Mouse (Mus musculus): ENCODE results near the gene Il17re.

The Il17re gene

GRCm38 (mm10) chr6:113457952-113458534 lies at the start of gene Il17re:
Gene Il17re (plus strand): TSS chr6:113458484.
- peak; percentile 51 to 52 for DNase-seq (ENCODE audit: low spot score in 2 of 2)

GRCm38 (mm10) chr6:113410001-113410400 lies 48.3 kb upstream of the Il17re start:
- DNase-seq (ENCODE audit: low spot score in 2 of 2), result no peak

GRCm38 (mm10) chr6:113416416-113416815 lies 41.9 kb upstream of the Il17re start:
- no peak for DNase-seq (ENCODE audit: low spot score in 2 of 2)

GRCm38 (mm10) chr6:113418441-113419198 lies 39.7 kb upstream of the Il17re start:
- peak; percentile 11 to 16 for DNase-seq (ENCODE audit: low spot score in 2 of 2)

- DNase-seq (ENCODE audit: low spot score in 2 of 2), result peak; percentile 99 to 100
Measured at GRCm38 (mm10) chr6:113419199-113419587, 39.1 kb upstream of the Il17re start, which contains the start of gene Rpusd3. Gene Rpusd3 (minus strand): TSS chr6:113419340.

- no peak for DNase-seq (ENCODE audit: low spot score in 2 of 2)
Measured at GRCm38 (mm10) chr6:113423000-113423399, 35.3 kb upstream of the Il17re start.

- DNase-seq (ENCODE audit: low spot score in 2 of 2), result no peak
Measured at GRCm38 (mm10) chr6:113424187-113424586, 34.1 kb upstream of the Il17re start.

GRCm38 (mm10) chr6:113426696-113427095 lies 31.6 kb upstream of the Il17re start:
- DNase-seq (ENCODE audit: low spot score in 2 of 2), result no peak

- DNase-seq (ENCODE audit: low spot score in 2 of 2), result peak; percentile 28 to 57
Measured at GRCm38 (mm10) chr6:113427397-113427796, 30.9 kb upstream of the Il17re start.

GRCm38 (mm10) chr6:113428006-113428405 lies 30.3 kb upstream of the Il17re start:
- DNase-seq (ENCODE audit: low spot score in 2 of 2), result no peak

GRCm38 (mm10) chr6:113429965-113430364 lies 28.3 kb upstream of the Il17re start:
- no peak for DNase-seq (ENCODE audit: low spot score in 2 of 2)

GRCm38 (mm10) chr6:113430846-113431245 lies 27.4 kb upstream of the Il17re start:
- no peak for DNase-seq (ENCODE audit: low spot score in 2 of 2)

GRCm38 (mm10) chr6:113431801-113432200 lies 26.5 kb upstream of the Il17re start:
- DNase-seq (ENCODE audit: low spot score in 2 of 2), result no peak

GRCm38 (mm10) chr6:113433661-113434060 lies 24.6 kb upstream of the Il17re start:
- no peak for DNase-seq (ENCODE audit: low spot score in 2 of 2)

GRCm38 (mm10) chr6:113434691-113435090 lies 23.6 kb upstream of the Il17re start:
- no peak for DNase-seq (ENCODE audit: low spot score in 2 of 2)

- DNase-seq (ENCODE audit: low spot score in 2 of 2), result no peak
Measured at GRCm38 (mm10) chr6:113435664-113436205, 22.5 kb upstream of the Il17re start, which contains the start of gene Cidec. Gene Cidec (minus strand): TSS chr6:113435760.

GRCm38 (mm10) chr6:113437135-113437534 lies 21.1 kb upstream of the Il17re start:
- no peak for DNase-seq (ENCODE audit: low spot score in 2 of 2)

GRCm38 (mm10) chr6:113438721-113439430 lies 19.4 kb upstream of the Il17re start:
- DNase-seq (ENCODE audit: low spot score in 2 of 2), result no peak

GRCm38 (mm10) chr6:113440686-113441085 lies 17.6 kb upstream of the Il17re start:
- no peak for DNase-seq (ENCODE audit: low spot score in 2 of 2)

- peak; percentile 70 to 82 for DNase-seq (ENCODE audit: low spot score in 2 of 2)
Measured at GRCm38 (mm10) chr6:113441147-113441680, 17.1 kb upstream of the Il17re start.

- DNase-seq (ENCODE audit: low spot score in 2 of 2), result no peak
Measured at GRCm38 (mm10) chr6:113442087-113442441, 16.2 kb upstream of the Il17re start.
